Mouse (Mus musculus): ENCODE measurements around the gene Scrn1. TPM values are rescaled to one million over a fixed set of nuclear protein-coding genes. Genes with fewer than 3 reads are reported as not detected.

Scrn1 gene
- polyA plus RNA-seq, 1 experiment from 2014 or later, result 135 TPM

DNA sequence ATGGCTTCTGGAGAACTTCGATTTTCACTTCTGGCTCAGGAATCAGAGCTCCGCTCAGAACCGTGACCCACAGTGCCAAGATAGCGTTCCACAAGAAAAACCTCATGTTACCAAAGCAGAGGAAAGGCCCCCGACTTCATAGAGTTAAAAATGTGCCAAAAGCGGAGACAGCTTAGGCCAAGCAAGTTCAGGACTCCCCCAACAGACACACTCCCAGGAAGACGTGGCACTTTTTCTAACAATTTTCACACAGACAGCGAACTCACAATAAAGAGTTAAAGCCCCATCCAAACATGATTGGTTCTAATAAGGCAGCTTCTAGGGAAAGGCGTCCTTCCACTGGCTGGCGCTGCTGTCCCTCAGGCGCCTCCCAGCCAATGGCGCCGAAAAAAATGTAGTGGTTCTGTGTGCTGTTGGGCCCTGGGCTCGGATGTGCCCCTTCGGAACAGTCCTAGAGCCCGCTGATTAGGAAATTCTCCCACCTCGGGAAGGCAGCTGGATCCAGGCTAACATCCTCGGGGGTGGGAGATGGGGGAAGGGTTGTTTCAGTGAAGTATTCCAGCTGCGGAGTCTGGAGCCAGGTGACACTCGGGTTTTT is 26.7 kb upstream of the Scrn1 start:
- ATAC-seq (replicated peaks), result peak; percentile 93
- peak overlapping the region; percentile 58 for H3K9ac ChIP-seq (replicated peaks)
- no peaks in the 10 kb centered on the region for H3K9me3 ChIP-seq
- no peaks in the 10 kb centered on the region for H3K36me3 ChIP-seq
- peak overlapping the region; percentile 68 for H3K27ac ChIP-seq (replicated peaks)
- H3K4me1 ChIP-seq, result peaks cover 48% of the 10 kb centered on the region
- under 1% methylated on average over 20 of the region's 20 CpGs for WGBS
- H3K4me2 ChIP-seq (replicated peaks), result peak overlapping the region; percentile 54
- H3K4me3 ChIP-seq, result peak overlapping the region; percentile 55
- no peaks in the 10 kb centered on the region for H3K27me3 ChIP-seq

- peak overlapping the region; percentile 2; the same call in 1 of the 2 replicates for H3K4me3 ChIP-seq
These were observed 25.5 kb upstream of the Scrn1 start for GRCm38 (mm10) chr6:54591778-54592177.

GRCm38 (mm10) chr6:54590691-54591090 is 24.4 kb upstream of the Scrn1 start:
- Histone ChIP-seq H3K27me3 (no peaks in the 10 kb centered on the region), H3K36me3 (no peaks in the 10 kb centered on the region), H3K9me3 (no peaks in the 10 kb centered on the region), H3K4me2 (replicated peaks) (no peak overlapping the region), H3K4me3 (no peak overlapping the region), H3K4me1 (peaks cover 29% of the 10 kb centered on the region), H3K27ac (replicated peaks) (no peak overlapping the region), H3K9ac (replicated peaks) (no peak overlapping the region)
- ATAC-seq (replicated peaks), result no peak
- 95% methylated on average over 2 of the region's 2 CpGs for WGBS

More at GRCm38 (mm10) chr6:54591778-54592177, 25.5 kb upstream of the Scrn1 start:
- 32% methylated on average over 6 of the region's 6 CpGs for WGBS
- peaks cover 40% of the 10 kb centered on the region for H3K4me1 ChIP-seq
- H3K27me3 ChIP-seq, result no peaks in the 10 kb centered on the region
- H3K4me2 ChIP-seq (replicated peaks), result peak overlapping the region; percentile 14; the same call in 1 of the 2 replicates
- no peaks in the 10 kb centered on the region for H3K9me3 ChIP-seq
- no peaks in the 10 kb centered on the region for H3K36me3 ChIP-seq
- H3K9ac ChIP-seq (replicated peaks), result no peak overlapping the region
- H3K27ac ChIP-seq (replicated peaks), result no peak overlapping the region
- no peak for ATAC-seq (replicated peaks)

- H3K9ac ChIP-seq (replicated peaks), result no peak overlapping the region
- 36% methylated on average over 1 of the region's 1 CpGs for WGBS
- H3K27me3 ChIP-seq, result no peaks in the 10 kb centered on the region
- no peaks in the 10 kb centered on the region for H3K36me3 ChIP-seq
- no peaks in the 10 kb centered on the region for H3K9me3 ChIP-seq
- H3K27ac ChIP-seq (replicated peaks), result no peak overlapping the region
- H3K4me3 ChIP-seq, result no peak overlapping the region
- H3K4me2 ChIP-seq (replicated peaks), result no peak overlapping the region
- H3K4me1 ChIP-seq, result peaks cover 13% of the 10 kb centered on the region
- ATAC-seq (replicated peaks), result no peak
These were observed 21.9 kb upstream of the Scrn1 start for GRCm38 (mm10) chr6:54588212-54588611.

- ATAC-seq (replicated peaks), result no peak
- Histone ChIP-seq H3K27me3 (no peaks in the 10 kb centered on the region), H3K36me3 (no peaks in the 10 kb centered on the region), H3K27ac (replicated peaks) (no peak overlapping the region), H3K4me1 (peaks cover 13% of the 10 kb centered on the region), H3K9ac (replicated peaks) (no peak overlapping the region), H3K9me3 (no peaks in the 10 kb centered on the region), H3K4me3 (no peak overlapping the region), H3K4me2 (replicated peaks) (no peak overlapping the region)
- 83% methylated on average over 4 of the region's 4 CpGs for WGBS
These were observed 21.4 kb upstream of the Scrn1 start for GRCm38 (mm10) chr6:54587683-54588082.

DNA sequence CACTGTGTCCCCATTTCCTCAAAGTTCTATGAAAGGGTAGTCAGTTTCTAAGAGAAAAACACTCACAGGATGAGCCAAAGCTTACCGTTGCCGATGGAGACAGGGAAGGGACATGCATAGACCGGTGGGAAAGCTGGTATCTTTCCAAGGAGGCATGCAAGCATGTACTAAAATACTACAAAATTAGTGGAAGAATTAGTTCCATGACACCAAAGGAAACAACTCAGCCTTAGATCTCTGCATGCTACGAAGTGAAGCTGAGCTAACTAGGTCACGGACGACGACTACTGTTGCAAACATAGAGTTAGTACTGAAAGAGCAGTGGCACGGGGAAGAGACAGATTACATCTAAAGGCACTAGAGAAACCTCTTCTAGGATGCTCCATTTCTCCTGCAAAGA is 20.6 kb upstream of the Scrn1 start:
- ATAC-seq (replicated peaks), result no peak
- H3K9me3 ChIP-seq, result no peaks in the 10 kb centered on the region
- H3K27me3 ChIP-seq, result no peaks in the 10 kb centered on the region
- peaks cover 7% of the 10 kb centered on the region; the same call in 1 of the 2 replicates for H3K4me1 ChIP-seq
- no peak overlapping the region for H3K4me2 ChIP-seq (replicated peaks)
- no peak overlapping the region for H3K27ac ChIP-seq (replicated peaks)
- WGBS, result 74% methylated on average over 8 of the region's 8 CpGs
- H3K36me3 ChIP-seq, result no peaks in the 10 kb centered on the region
- no peak overlapping the region for H3K4me3 ChIP-seq
- H3K9ac ChIP-seq (replicated peaks), result no peak overlapping the region

GRCm38 (mm10) chr6:54586175-54586574 is 19.9 kb upstream of the Scrn1 start:
- 23% methylated on average over 2 of the region's 2 CpGs for WGBS
- Histone ChIP-seq H3K27ac (replicated peaks) (no peak overlapping the region), H3K4me1 (0 out of 2 replicates have a peak, but pooled peaks cover 2% of the 10 kb centered on the region), H3K4me2 (replicated peaks) (no peak overlapping the region), H3K9me3 (no peaks in the 10 kb centered on the region), H3K4me3 (no peak overlapping the region), H3K27me3 (no peaks in the 10 kb centered on the region), H3K9ac (replicated peaks) (no peak overlapping the region), H3K36me3 (no peaks in the 10 kb centered on the region)
- no peak for ATAC-seq (replicated peaks)

GRCm38 (mm10) chr6:54573218-54573955 is 7.1 kb upstream of the Scrn1 start:
- Histone ChIP-seq H3K9me3 (no peaks in the 10 kb centered on the region), H3K4me1 (peaks cover 36% of the 10 kb centered on the region), H3K27ac (replicated peaks) (peak overlapping the region; percentile 31; the same call in 1 of the 2 replicates), H3K36me3 (no peaks in the 10 kb centered on the region), H3K27me3 (no peaks in the 10 kb centered on the region), H3K4me2 (replicated peaks) (no peak overlapping the region), H3K4me3 (no peak overlapping the region), H3K9ac (replicated peaks) (no peak overlapping the region)
- ATAC-seq (replicated peaks), result peak; percentile 54; the same call in 1 of the 2 replicates
- 17% methylated on average over 6 of the region's 6 CpGs for WGBS

GRCm38 (mm10) chr6:54569776-54570175 is 3.5 kb upstream of the Scrn1 start:
- H3K4me1 ChIP-seq, result peaks cover 53% of the 10 kb centered on the region
- H3K27ac ChIP-seq (replicated peaks), result peak overlapping the region; percentile 62
- no peaks in the 10 kb centered on the region for H3K27me3 ChIP-seq
- no peak overlapping the region; the same call in 1 of the 2 replicates for H3K4me2 ChIP-seq (replicated peaks)
- 12% methylated on average over 7 of the region's 7 CpGs for WGBS
- H3K9ac ChIP-seq (replicated peaks), result no peak overlapping the region; the same call in 1 of the 2 replicates
- no peak overlapping the region for H3K4me3 ChIP-seq
- no peak for ATAC-seq (replicated peaks)
- no peaks in the 10 kb centered on the region for H3K9me3 ChIP-seq
- H3K36me3 ChIP-seq, result no peaks in the 10 kb centered on the region

DNA sequence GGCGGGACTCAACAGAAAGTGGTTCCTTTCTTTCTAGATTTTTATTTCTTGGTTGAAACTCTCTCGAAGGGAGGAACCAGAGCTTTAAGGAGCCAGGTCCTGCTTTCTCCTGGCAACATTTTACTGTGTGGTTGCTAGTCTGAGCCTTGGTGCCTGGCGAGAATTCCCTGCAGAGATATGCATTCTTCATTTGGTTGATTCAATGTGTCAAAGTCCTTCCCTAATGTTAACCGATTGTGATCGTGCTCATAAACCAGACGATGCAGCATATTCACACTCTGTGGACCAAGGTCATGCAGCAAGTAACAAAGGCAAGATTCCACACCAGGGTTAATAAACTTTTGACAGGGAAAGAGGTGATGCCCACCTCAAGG is 244 bp upstream of the Scrn1 start:
- Histone ChIP-seq H3K4me1 (peaks cover 64% of the 10 kb centered on the region), H3K27me3 (no peaks in the 10 kb centered on the region), H3K4me2 (replicated peaks) (peak overlapping the region; percentile 69), H3K27ac (replicated peaks) (peak overlapping the region; percentile 96), H3K9me3 (no peaks in the 10 kb centered on the region), H3K9ac (replicated peaks) (peak overlapping the region; percentile 91), H3K36me3 (no peaks in the 10 kb centered on the region), H3K4me3 (peak overlapping the region; percentile 64)
- WGBS, result 4% methylated on average over 6 of the region's 6 CpGs
- ATAC-seq (replicated peaks), result no peak; the same call in 1 of the 2 replicates

DNA sequence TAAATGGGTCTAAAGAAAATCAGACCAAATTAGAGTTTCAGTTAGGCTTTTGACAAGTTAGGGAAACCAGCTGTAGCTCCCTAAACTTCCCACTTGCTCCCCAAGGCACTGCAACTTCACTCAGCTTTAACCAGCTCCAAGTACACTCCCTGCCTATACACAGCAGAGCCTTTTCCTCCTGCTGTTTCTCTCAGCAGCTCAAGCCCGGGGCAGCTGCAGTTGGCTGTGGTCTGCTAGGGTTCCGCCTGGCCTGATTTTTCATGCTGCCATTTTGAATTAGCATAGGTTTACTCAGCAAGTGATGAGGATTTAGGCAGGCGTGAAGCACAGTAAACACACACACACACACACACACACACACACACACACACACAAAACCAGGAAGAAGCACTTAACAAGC is 1.3 kb downstream of the Scrn1 start:
- peak overlapping the region; percentile 69 for H3K4me2 ChIP-seq (replicated peaks)
- H3K9ac ChIP-seq (replicated peaks), result peak overlapping the region; percentile 91
- H3K4me3 ChIP-seq, result peak overlapping the region; percentile 64
- peaks cover 65% of the 10 kb centered on the region for H3K4me1 ChIP-seq
- ATAC-seq (replicated peaks), result peak; percentile 20; the same call in 1 of the 2 replicates
- peak overlapping the region; percentile 96 for H3K27ac ChIP-seq (replicated peaks)
- H3K9me3 ChIP-seq, result no peaks in the 10 kb centered on the region
- no peaks in the 10 kb centered on the region for H3K27me3 ChIP-seq
- no peaks in the 10 kb centered on the region for H3K36me3 ChIP-seq
- 4% methylated on average over 3 of the region's 3 CpGs for WGBS

- no peaks in the 10 kb centered on the region for H3K27me3 ChIP-seq
- peak overlapping the region; percentile 64 for H3K4me3 ChIP-seq
- H3K4me1 ChIP-seq, result peaks cover 63% of the 10 kb centered on the region
- H3K9me3 ChIP-seq, result no peaks in the 10 kb centered on the region
- H3K27ac ChIP-seq (replicated peaks), result peak overlapping the region; percentile 96
- WGBS, result 25% methylated on average over 9 of the region's 9 CpGs
- no peak for ATAC-seq (replicated peaks)
- H3K9ac ChIP-seq (replicated peaks), result peak overlapping the region; percentile 91
- no peaks in the 10 kb centered on the region for H3K36me3 ChIP-seq
- peak overlapping the region; percentile 69 for H3K4me2 ChIP-seq (replicated peaks)
These were observed 1.7 kb downstream of the Scrn1 start for GRCm38 (mm10) chr6:54564506-54564991.
